Mouse (Mus musculus) midbrain, embryonic 16.5 days (tissue): ENCODE measurements at regions not wholly inside any gene's neighbourhood (a gene's known extent, or its start where the extent isn't known, plus 50 kb on each side); places are given as distances from the start of the nearest gene placed in this dataset.
"Not testable (repeated sequence)": the region's sequence is repeated elsewhere in the genome, so short reads cannot be mapped to it uniquely, and the experiment has no call there.

Experiments
- ATAC-seq: fragments of 200-750 bp; cut with Nextera tagmentation; 2 replicates; pipeline ENCODE4 v1.8.0; 2017; ENCODE audit warnings: moderate TSS enrichment
- H3K27ac ChIP-seq: fragments of 300-500 bp; sonication (generic); 2 replicates; pipeline ENCODE4 v1.5.1; 2014; ENCODE audit warnings: mild to moderate bottlenecking, low read length, mixed read lengths
- H3K27me3 ChIP-seq: fragments of 300-500 bp; sonication (generic); 2 replicates; pipeline ENCODE4 v1.6.1; 2014; ENCODE audit warnings: low read depth, low read length, mixed read lengths; ENCODE audit not compliant: control insufficient read depth, insufficient read depth
- H3K36me3 ChIP-seq: fragments of 300-500 bp; sonication (generic); 2 replicates; pipeline ENCODE4 v1.6.1; 2014; ENCODE audit warnings: mild to moderate bottlenecking, low read length, moderate library complexity, mixed read lengths; ENCODE audit not compliant: control insufficient read depth, insufficient read depth
- H3K4me1 ChIP-seq: fragments of 300-500 bp; sonication (generic); 2 replicates; pipeline ENCODE4 v1.6.1; 2014; ENCODE audit warnings: mild to moderate bottlenecking, low read length, mixed read lengths; ENCODE audit not compliant: control insufficient read depth, insufficient read depth
- H3K4me2 ChIP-seq: fragments of 300-500 bp; sonication (generic); 2 replicates; pipeline ENCODE4 v1.6.1; 2014; ENCODE audit warnings: mild to moderate bottlenecking, low read length, mixed read lengths
- H3K4me3 ChIP-seq: fragments of 300-500 bp; sonication (generic); 2 replicates; pipeline ENCODE4 v1.5.1; 2014; ENCODE audit warnings: low read depth, mild to moderate bottlenecking, low read length, moderate library complexity, mixed read lengths
- H3K9ac ChIP-seq: fragments of 300-500 bp; sonication (generic); 2 replicates; pipeline ENCODE4 v1.6.1; 2014; ENCODE audit warnings: low read depth, low read length, mixed read lengths
- H3K9me3 ChIP-seq: fragments of 300-500 bp; sonication (generic); replicated peaks from 2 replicates; pipeline ENCODE4 v1.6.1; 2014; ENCODE audit warnings: mild to moderate bottlenecking, low read length, mixed read lengths; ENCODE audit not compliant: control insufficient read depth, poor library complexity, severe bottlenecking
- WGBS: fragments of 180-500 bp; shearing (Covaris S2); extraction: QIAGEN DNeasy Blood & Tissue Kit; methylation state at CpG from one replicate; pipeline ENCODE4 v1.1.7; 2014; 5-methylcytosine and 5-hydroxymethylcytosine counted together

GRCm38 (mm10) chr6:67954570-67954969 lies 419.0 kb upstream of the Tacstd2 start:
- H3K9ac ChIP-seq, ATAC-seq, H3K4me2 ChIP-seq, H3K27me3 ChIP-seq, H3K36me3 ChIP-seq, H3K27ac ChIP-seq, H3K4me3 ChIP-seq, H3K4me1 ChIP-seq, H3K9me3 ChIP-seq: not testable (repeated sequence)

DNA sequence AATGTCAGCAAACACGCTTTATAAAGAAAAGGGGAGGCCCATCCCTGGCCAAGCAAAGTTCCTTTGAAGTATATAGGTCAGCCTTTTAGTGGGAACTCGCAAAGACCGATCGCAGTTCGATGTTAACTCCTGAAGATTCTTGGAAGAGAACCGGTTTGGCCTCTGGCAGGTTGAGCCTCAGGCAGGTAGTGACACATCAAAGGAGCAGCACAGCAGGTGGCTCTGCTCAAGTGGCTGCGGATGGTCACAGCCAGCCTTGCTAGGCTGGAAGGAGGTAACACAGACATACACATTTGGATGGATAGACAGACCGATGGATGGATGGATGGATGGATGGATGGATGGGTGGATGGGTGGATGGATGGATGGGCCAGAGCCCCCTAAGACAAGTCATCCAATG lies 395.9 kb upstream of the Tacstd2 start:
- WGBS, result 50% methylated on average over 8 of the region's 8 CpGs
- H3K4me3 ChIP-seq, H3K9me3 ChIP-seq, ATAC-seq, H3K4me2 ChIP-seq, H3K27ac ChIP-seq, H3K27me3 ChIP-seq, H3K9ac ChIP-seq, H3K36me3 ChIP-seq, H3K4me1 ChIP-seq: not testable (repeated sequence)

- ATAC-seq, result no peak
- H3K27ac ChIP-seq, result no peak overlapping the region
- H3K9me3 ChIP-seq, result no peaks in the 10 kb centered on the region
- no peak overlapping the region for H3K9ac ChIP-seq
- H3K4me2 ChIP-seq, result no peak overlapping the region
- H3K4me1 ChIP-seq, result no peaks in the 10 kb centered on the region
- no peak overlapping the region for H3K4me3 ChIP-seq
- H3K36me3 ChIP-seq, result no peaks in the 10 kb centered on the region
- no peaks in the 10 kb centered on the region for H3K27me3 ChIP-seq
Observed at GRCm38 (mm10) chr6:67922537-67922936, 386.9 kb upstream of the Tacstd2 start.

DNA sequence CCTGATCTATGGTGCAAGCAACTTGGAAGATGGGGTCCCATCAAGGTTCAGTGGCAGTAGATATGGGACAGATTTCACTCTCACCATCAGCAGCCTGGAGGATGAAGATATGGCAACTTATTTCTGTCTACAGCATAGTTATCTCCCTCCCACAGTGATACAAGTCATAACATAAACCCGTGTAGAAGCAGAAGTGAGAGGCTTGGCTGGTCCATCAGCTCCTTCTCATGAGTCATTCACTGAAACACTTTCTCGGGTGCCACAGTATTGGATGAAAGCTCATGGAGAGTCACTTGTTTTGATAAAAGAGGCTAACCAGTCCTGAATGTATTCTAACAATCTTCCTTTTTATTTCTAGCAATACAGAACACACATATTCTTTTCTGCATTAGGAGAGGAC lies 378.3 kb upstream of the Tacstd2 start:
- Histone ChIP-seq H3K27me3 (no peaks in the 10 kb centered on the region), H3K36me3 (no peaks in the 10 kb centered on the region), H3K27ac (no peak overlapping the region), H3K4me2 (no peak overlapping the region), H3K9ac (no peak overlapping the region), H3K9me3 (no peaks in the 10 kb centered on the region), H3K4me1 (no peaks in the 10 kb centered on the region), H3K4me3 (no peak overlapping the region)
- 83% methylated on average over 2 of the region's 2 CpGs for WGBS
- no peak for ATAC-seq

GRCm38 (mm10) chr6:67913309-67913708 lies 377.7 kb upstream of the Tacstd2 start:
- H3K27ac ChIP-seq, result no peak overlapping the region
- H3K4me3 ChIP-seq, result no peak overlapping the region
- WGBS, result 70% methylated on average over 3 of the region's 3 CpGs
- no peaks in the 10 kb centered on the region for H3K36me3 ChIP-seq
- H3K4me1 ChIP-seq, result no peaks in the 10 kb centered on the region
- H3K9ac ChIP-seq, result no peak overlapping the region
- no peak for ATAC-seq
- H3K27me3 ChIP-seq, result no peaks in the 10 kb centered on the region
- H3K4me2 ChIP-seq, result no peak overlapping the region
- H3K9me3 ChIP-seq, result no peaks in the 10 kb centered on the region

- Histone ChIP-seq H3K27me3 (no peaks in the 10 kb centered on the region), H3K4me3 (no peak overlapping the region), H3K4me1 (no peaks in the 10 kb centered on the region), H3K27ac (no peak overlapping the region), H3K9me3 (no peaks in the 10 kb centered on the region), H3K36me3 (no peaks in the 10 kb centered on the region), H3K4me2 (no peak overlapping the region), H3K9ac (no peak overlapping the region)
- ATAC-seq, result no peak
- WGBS, result 82% methylated on average over 3 of the region's 3 CpGs
Observed at GRCm38 (mm10) chr6:67896495-67896894, 360.9 kb upstream of the Tacstd2 start.

GRCm38 (mm10) chr6:67895858-67896257 lies 360.3 kb upstream of the Tacstd2 start:
- WGBS, result 94% methylated on average over 2 of the region's 2 CpGs
- no peak for ATAC-seq
- no peaks in the 10 kb centered on the region for H3K4me1 ChIP-seq

GRCm38 (mm10) chr6:67887586-67887985 lies 352.0 kb upstream of the Tacstd2 start:
- H3K4me2 ChIP-seq, result no peak overlapping the region
- H3K9me3 ChIP-seq, result no peaks in the 10 kb centered on the region; the same call in 1 of the 2 replicates
- no peak overlapping the region for H3K9ac ChIP-seq
- H3K27ac ChIP-seq, result no peak overlapping the region
- H3K36me3 ChIP-seq, result no peaks in the 10 kb centered on the region
- no peak overlapping the region for H3K4me3 ChIP-seq
- no peaks in the 10 kb centered on the region for H3K4me1 ChIP-seq
- 43% methylated on average over 2 of the region's 2 CpGs for WGBS
- no peak for ATAC-seq
- no peaks in the 10 kb centered on the region for H3K27me3 ChIP-seq

More at GRCm38 (mm10) chr6:67895858-67896257, 360.3 kb upstream of the Tacstd2 start:
- Histone ChIP-seq H3K9ac (no peak overlapping the region), H3K27ac (no peak overlapping the region), H3K36me3 (no peaks in the 10 kb centered on the region), H3K4me3 (no peak overlapping the region), H3K27me3 (no peaks in the 10 kb centered on the region), H3K4me2 (no peak overlapping the region), H3K9me3 (no peaks in the 10 kb centered on the region)

DNA sequence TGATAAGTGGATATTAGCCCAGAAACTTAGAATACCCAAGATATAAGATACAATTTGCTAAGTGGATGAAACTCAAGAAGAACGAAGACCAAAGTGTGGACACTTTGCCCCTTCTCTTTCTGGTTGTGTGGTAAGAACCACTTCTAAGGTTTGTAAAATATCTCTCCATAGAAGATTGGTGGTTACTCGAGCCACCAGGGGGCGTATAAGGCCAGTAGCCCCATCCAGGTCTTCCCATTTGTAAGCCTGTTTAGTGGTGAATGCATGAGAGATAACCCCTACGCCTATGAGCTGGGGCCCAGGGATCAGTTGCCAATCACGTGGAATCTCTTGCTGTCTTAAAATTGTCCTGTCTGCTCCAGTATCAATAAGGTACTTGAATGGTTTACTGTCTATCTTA lies 349.3 kb upstream of the Tacstd2 start:
- ATAC-seq, result no peak
- Histone ChIP-seq H3K9ac (no peak overlapping the region), H3K4me2 (no peak overlapping the region), H3K27ac (no peak overlapping the region), H3K36me3 (no peaks in the 10 kb centered on the region), H3K27me3 (no peaks in the 10 kb centered on the region), H3K9me3 (no peaks in the 10 kb centered on the region; the same call in 1 of the 2 replicates), H3K4me3 (no peak overlapping the region), H3K4me1 (no peaks in the 10 kb centered on the region)
- WGBS, result 89% methylated on average over 5 of the region's 5 CpGs

- not testable (repeated sequence) for H3K9ac ChIP-seq, H3K27me3 ChIP-seq, H3K9me3 ChIP-seq, H3K27ac ChIP-seq, H3K4me1 ChIP-seq, H3K4me3 ChIP-seq, H3K36me3 ChIP-seq, H3K4me2 ChIP-seq, ATAC-seq
- 85% methylated on average over 4 of the region's 5 CpGs for WGBS
Observed at GRCm38 (mm10) chr6:67881476-67881875, 345.9 kb upstream of the Tacstd2 start.
